Mouse (Mus musculus) hindlimb bud, embryonic 11.5 days (tissue): ENCODE measurements around the gene Tfpi2.

Source experiments
- DNase-seq: peaks from one replicate; pipeline ENCODE4 v3.0.0-alpha.2; 2012; ENCODE audit warnings: low read depth, low spot score; ENCODE audit errors: extremely low spot score

Tfpi2 gene

GRCm38 (mm10) chr6:3988750-3989149 lies at the start of gene Tfpi2:
TSS of gene Tfpi2 (minus strand) at chr6:3988919.
- DNase-seq: no peak

GRCm38 (mm10) chr6:4030956-4031355 lies 42.2 kb upstream of the Tfpi2 start:
- no peak for DNase-seq

- no peak for DNase-seq
These were observed 37.6 kb upstream of the Tfpi2 start for GRCm38 (mm10) chr6:4026367-4026766.

GRCm38 (mm10) chr6:4022645-4023044 lies 33.9 kb upstream of the Tfpi2 start:
- DNase-seq: no peak

- DNase-seq: no peak
These were observed 20.8 kb upstream of the Tfpi2 start for GRCm38 (mm10) chr6:4009548-4009947.

GRCm38 (mm10) chr6:4008501-4009040 lies 19.9 kb upstream of the Tfpi2 start:
- no peak for DNase-seq

GRCm38 (mm10) chr6:4004808-4005207 lies 16.1 kb upstream of the Tfpi2 start:
- no peak for DNase-seq

- DNase-seq: peak; percentile 1
These were observed 15.2 kb upstream of the Tfpi2 start, which contains the start of gene Gng11 for GRCm38 (mm10) chr6:4003890-4004306. TSS of gene Gng11 (plus strand) at chr6:4003904.

GRCm38 (mm10) chr6:4003445-4003844 lies 14.7 kb upstream of the Tfpi2 start:
- peak; percentile 28 for DNase-seq

GRCm38 (mm10) chr6:4000716-4001115 lies 12.0 kb upstream of the Tfpi2 start:
- no peak for DNase-seq

GRCm38 (mm10) chr6:3999296-3999695 lies 10.6 kb upstream of the Tfpi2 start:
- DNase-seq: no peak

- DNase-seq: no peak
These were observed 9.4 kb upstream of the Tfpi2 start for GRCm38 (mm10) chr6:3998089-3998488.

GRCm38 (mm10) chr6:3993492-3993891 lies 4.8 kb upstream of the Tfpi2 start, which contains the start of gene Gngt1:
TSS of gene Gngt1 (plus strand) at chr6:3993792.
- no peak for DNase-seq

- no peak for DNase-seq
These were observed 5.9 kb downstream of the Tfpi2 start for GRCm38 (mm10) chr6:3982661-3983284.

GRCm38 (mm10) chr6:3973679-3974078 lies 15.0 kb downstream of the Tfpi2 start:
- DNase-seq: no peak

- no peak for DNase-seq
These were observed 20.8 kb downstream of the Tfpi2 start for GRCm38 (mm10) chr6:3967676-3968626.

- no peak for DNase-seq
These were observed 33.8 kb downstream of the Tfpi2 start for GRCm38 (mm10) chr6:3954969-3955368.

- no peak for DNase-seq
These were observed 52.5 kb downstream of the Tfpi2 start for GRCm38 (mm10) chr6:3936140-3936714.

- DNase-seq: no peak
These were observed 53.1 kb downstream of the Tfpi2 start for GRCm38 (mm10) chr6:3935606-3936005.

- DNase-seq: no peak
These were observed 53.7 kb downstream of the Tfpi2 start for GRCm38 (mm10) chr6:3935048-3935447.

- DNase-seq: no peak
These were observed 62.6 kb downstream of the Tfpi2 start for GRCm38 (mm10) chr6:3926140-3926539.
